In genomic region chr10:69351071-69351841, GRCm38 (mm10) we compare ENCODE assay signal across 7 mouse cellular contexts. TPM values are rescaled to one million over a fixed set of nuclear protein-coding genes. Genes with fewer than 3 reads are reported as not detected.
DNase-seq lines count a peak whose midpoint lies in the region; ATAC-seq and TF ChIP-seq lines count a peak whose summit lies in the region.

No protein-coding gene starts in this region.

- peak overlapping the region; percentile 40 for H3K4me3 ChIP-seq in thymus, adult 2 months (ENCODE audit: control insufficient read depth, insufficient read depth, low read length)
- peak overlapping the region; percentile 83 for H3K4me3 ChIP-seq in embryonic fibroblast, embryonic 13.5 days (ENCODE audit: insufficient read depth, low read length)
- H3K4me3 ChIP-seq in intestine, postnatal 0 days (ENCODE audit: low read depth, low read length): peak overlapping the region; percentile 80
- H3K4me3 ChIP-seq in midbrain, embryonic 10.5 days: peak overlapping the region; percentile 93

- no peaks in the 10 kb centered on the region for H3K27me3 ChIP-seq in thymus, adult 2 months (ENCODE audit: control insufficient read depth, insufficient read depth, low read length)
- no peaks in the 10 kb centered on the region for H3K27me3 ChIP-seq in intestine, postnatal 0 days (replicated peaks; ENCODE audit: control insufficient read depth, insufficient read depth, low read length)
- H3K27me3 ChIP-seq in midbrain, embryonic 10.5 days (ENCODE audit: low read depth, poor library complexity, severe bottlenecking): no peaks in the 10 kb centered on the region

- peak overlapping the region; percentile 92 for H3K4me2 ChIP-seq in intestine, postnatal 0 days (replicated peaks; ENCODE audit: low read depth)

- no peak for ATAC-seq in intestine, postnatal 0 days

- no peak for TF ChIP-seq POLR2A in thymus, adult 2 months (IDR thresholded peaks at IDR 0.05; ENCODE audit: control insufficient read depth, extremely low read depth, insufficient read depth, low read length, poor library complexity)
- TF ChIP-seq POLR2A in embryonic fibroblast, embryonic 13.5 days (IDR thresholded peaks at IDR 0.05; ENCODE audit: low read depth, low read length): peak; percentile 61

- H3K36me3 ChIP-seq in thymus, adult 2 months (ENCODE audit: control insufficient read depth, insufficient read depth, low read length): peaks cover 37% of the 10 kb centered on the region
- H3K36me3 ChIP-seq in intestine, postnatal 0 days (ENCODE audit: control insufficient read depth, insufficient read depth): 0 out of 2 replicates have a peak, but pooled peaks cover under 1% of the 10 kb centered on the region
- H3K36me3 ChIP-seq in midbrain, embryonic 10.5 days: peaks cover 53% of the 10 kb centered on the region

- H3K27ac ChIP-seq in thymus, adult 2 months (ENCODE audit: control insufficient read depth, insufficient read depth, low read length): no peak overlapping the region
- H3K27ac ChIP-seq in embryonic fibroblast, embryonic 13.5 days (ENCODE audit: insufficient read depth, low read length): peak overlapping the region; percentile 75
- H3K27ac ChIP-seq in intestine, postnatal 0 days (ENCODE audit: low read depth, low read length): peak overlapping the region; percentile 55
- H3K27ac ChIP-seq in midbrain, embryonic 10.5 days (replicated peaks): peak overlapping the region; percentile 98

- peaks cover 21% of the 10 kb centered on the region for H3K4me1 ChIP-seq in thymus, adult 2 months (replicated peaks; ENCODE audit: control insufficient read depth, insufficient read depth, low read length)
- peaks cover 23% of the 10 kb centered on the region for H3K4me1 ChIP-seq in embryonic fibroblast, embryonic 13.5 days (ENCODE audit: control insufficient read depth, insufficient read depth, low read length)
- H3K4me1 ChIP-seq in intestine, postnatal 0 days (replicated peaks; ENCODE audit: control insufficient read depth, insufficient read depth, low read length): peaks cover 3% of the 10 kb centered on the region
- peaks cover 51% of the 10 kb centered on the region for H3K4me1 ChIP-seq in midbrain, embryonic 10.5 days

- 13% methylated on average over 12 of the region's 12 CpGs for WGBS in thymus, adult 2 months
- WGBS in intestine, postnatal 0 days: 6% methylated on average over 12 of the region's 12 CpGs
- 37% methylated on average over 12 of the region's 12 CpGs for WGBS in midbrain, embryonic 10.5 days

- no peak for TF ChIP-seq CTCF in thymus, adult 2 months (IDR thresholded peaks at IDR 0.05; ENCODE audit: borderline replicate concordance, control insufficient read depth, extremely low read depth, insufficient read depth, low read length, poor library complexity)
- no peak for TF ChIP-seq CTCF in embryonic fibroblast, embryonic 13.5 days (IDR thresholded peaks at IDR 0.05; ENCODE audit: borderline replicate concordance, insufficient read depth, low read length)
- TF ChIP-seq CTCF in intestine, postnatal 0 days (IDR thresholded peaks at IDR 0.05; ENCODE audit: low read depth): no peak

- H3K9ac ChIP-seq in intestine, postnatal 0 days (ENCODE audit: low read depth, low read length): peak overlapping the region; percentile 69; the same call in 1 of the 2 replicates

- H3K9me3 ChIP-seq in intestine, postnatal 0 days (ENCODE audit: control insufficient read depth): no peaks in the 10 kb centered on the region
- no peaks in the 10 kb centered on the region for H3K9me3 ChIP-seq in midbrain, embryonic 10.5 days (replicated peaks)

- no peak for DNase-seq in thymus, adult 2 months
- no peak for DNase-seq in thymus, postnatal 10 days (ENCODE audit: low spot score in 2 of 2)
- DNase-seq in midbrain, embryonic 10.5 days (ENCODE audit: low spot score): no peak
- DNase-seq in urinary bladder, postnatal 10 days (ENCODE audit: low spot score): no peak
- no peak for DNase-seq in spleen, adult 18-20 months

RNA-seq across cellular contexts. Expression of gene Cdk1, which starts 1.5 kb away (rescaled TPM):
- 131 and 158 TPM in 2 replicates for polyA plus RNA-seq in thymus, adult 2 months (2012; rRNA removed)
- 160 and 200 TPM in 2 replicates for polyA plus RNA-seq in embryonic fibroblast, embryonic 13.5 days (2011; ENCODE audit: insufficient read length, low read depth, missing spikeins)
- 100 and 133 TPM in 2 replicates for polyA plus RNA-seq in intestine, postnatal 0 days (2015; fragmentation: Nextera tagmentation; extraction: Ambion mirVana)
- 440 and 527 TPM in 2 replicates for polyA plus RNA-seq in midbrain, embryonic 10.5 days (2016; fragmentation: Nextera tagmentation; extraction: Ambion mirVana)

RNA-seq across cellular contexts. Expression of gene Ank3, which starts 47.3 kb away (rescaled TPM):
- polyA plus RNA-seq in thymus, adult 2 months (2012; rRNA removed): 4.2 and 5.6 TPM in 2 replicates
- 21.6 and 25.7 TPM in 2 replicates for polyA plus RNA-seq in embryonic fibroblast, embryonic 13.5 days (2011; ENCODE audit: insufficient read length, low read depth, missing spikeins)
- polyA plus RNA-seq in intestine, postnatal 0 days (2015; fragmentation: Nextera tagmentation; extraction: Ambion mirVana): 21.6 and 30.6 TPM in 2 replicates
- polyA plus RNA-seq in midbrain, embryonic 10.5 days (2016; fragmentation: Nextera tagmentation; extraction: Ambion mirVana): 34.9 and 45.6 TPM in 2 replicates

Comparison
In these comparisons a context has a peak if more than half of its experiments do, and no peak if none do; other contexts are left out.
1. H3K4me3 ChIP-seq: peak in every context shown above with its lines; median percentile 93 in midbrain, embryonic 10.5 days; 83 in embryonic fibroblast, embryonic 13.5 days; 80 in intestine, postnatal 0 days; 40 in thymus, adult 2 months.